Mouse (Mus musculus): ENCODE measurements around the gene Mmp20. TPM values are rescaled to one million over a fixed set of nuclear protein-coding genes. Genes with fewer than 3 reads are reported as not detected.

The Mmp20 gene
- polyA plus RNA-seq, 1 experiment from 2014 or later, result not detected

- Histone ChIP-seq H3K4me3 (no peak overlapping the region), H3K9me3 (replicated peaks) (no peaks in the 10 kb centered on the region), H3K27ac (replicated peaks) (no peak overlapping the region), H3K36me3 (no peaks in the 10 kb centered on the region), H3K27me3 (ENCODE audit: low read depth, poor library complexity, severe bottlenecking) (no peaks in the 10 kb centered on the region), H3K4me1 (no peaks in the 10 kb centered on the region)
- WGBS, result 74% methylated on average over 4 of the region's 4 CpGs
- no peak for DNase-seq (ENCODE audit: low spot score)
Measured at GRCm38 (mm10) chr9:7711196-7711595, 83.2 kb downstream of the Mmp20 start.

GRCm38 (mm10) chr9:7714062-7714907, 86.3 kb downstream of the Mmp20 start:
- H3K27me3 ChIP-seq (ENCODE audit: low read depth, poor library complexity, severe bottlenecking), result no peaks in the 10 kb centered on the region
- no peaks in the 10 kb centered on the region for H3K4me1 ChIP-seq
- no peaks in the 10 kb centered on the region for H3K36me3 ChIP-seq
- no peaks in the 10 kb centered on the region for H3K9me3 ChIP-seq (replicated peaks)
- no peak overlapping the region for H3K4me3 ChIP-seq
- DNase-seq (ENCODE audit: low spot score), result peak; percentile 27
- no peak overlapping the region for H3K27ac ChIP-seq (replicated peaks)
- WGBS, result 48% methylated on average over 4 of the region's 4 CpGs

GRCm38 (mm10) chr9:7714908-7715175, 86.8 kb downstream of the Mmp20 start:
- H3K4me1 ChIP-seq, result no peaks in the 10 kb centered on the region
- 88% methylated on average over 2 of the region's 2 CpGs for WGBS
- H3K27ac ChIP-seq (replicated peaks), result no peak overlapping the region
- no peaks in the 10 kb centered on the region for H3K27me3 ChIP-seq (ENCODE audit: low read depth, poor library complexity, severe bottlenecking)
- no peaks in the 10 kb centered on the region for H3K36me3 ChIP-seq
- no peak overlapping the region for H3K4me3 ChIP-seq
- DNase-seq (ENCODE audit: low spot score), result no peak
- no peaks in the 10 kb centered on the region for H3K9me3 ChIP-seq (replicated peaks)

GRCm38 (mm10) chr9:7721543-7721942, 93.5 kb downstream of the Mmp20 start:
- WGBS, result 93% methylated on average over 1 of the region's 1 CpGs

More at GRCm38 (mm10) chr9:7721543-7721942, 93.5 kb downstream of the Mmp20 start:
- Histone ChIP-seq H3K4me3 (no peak overlapping the region), H3K9me3 (replicated peaks) (no peaks in the 10 kb centered on the region), H3K4me1 (no peaks in the 10 kb centered on the region), H3K36me3 (no peaks in the 10 kb centered on the region), H3K27me3 (ENCODE audit: low read depth, poor library complexity, severe bottlenecking) (no peaks in the 10 kb centered on the region), H3K27ac (replicated peaks) (no peak overlapping the region)
- DNase-seq (ENCODE audit: low spot score), result no peak

Other genes starting within 250 kb of the Mmp20 start
- gene Mmp1b, start 240.2 kb upstream of the Mmp20 start, polyA plus RNA-seq (2016; fragmentation: Nextera tagmentation; extraction: Ambion mirVana), result not detected in 2 replicates
- not detected in 2 replicates for gene Mmp3, start 182.4 kb upstream of the Mmp20 start, polyA plus RNA-seq (2016; fragmentation: Nextera tagmentation; extraction: Ambion mirVana)
- gene Mmp10, start 125.9 kb upstream of the Mmp20 start, polyA plus RNA-seq (2016; fragmentation: Nextera tagmentation; extraction: Ambion mirVana), result not detected in 2 replicates
- not detected in 2 replicates for gene Mmp8, start 69.8 kb upstream of the Mmp20 start, polyA plus RNA-seq (2016; fragmentation: Nextera tagmentation; extraction: Ambion mirVana)
- gene Mmp27, start 56.8 kb upstream of the Mmp20 start, polyA plus RNA-seq (2016; fragmentation: Nextera tagmentation; extraction: Ambion mirVana), result not detected in 2 replicates
- gene Mmp7, start 63.9 kb downstream of the Mmp20 start, polyA plus RNA-seq (2016; fragmentation: Nextera tagmentation; extraction: Ambion mirVana), result not detected in 2 replicates
- gene Tmem123, start 135.8 kb downstream of the Mmp20 start, polyA plus RNA-seq (2016; fragmentation: Nextera tagmentation; extraction: Ambion mirVana), result 119 and 122 TPM in 2 replicates
- 30.7 and 35.8 TPM in 2 replicates for gene Birc2, start 208.8 kb downstream of the Mmp20 start, polyA plus RNA-seq (2016; fragmentation: Nextera tagmentation; extraction: Ambion mirVana)
- gene Birc3, start 245.0 kb downstream of the Mmp20 start, polyA plus RNA-seq (2016; fragmentation: Nextera tagmentation; extraction: Ambion mirVana), result 2.7 and 3.4 TPM in 2 replicates

All from midbrain, embryonic 10.5 days (tissue).